Mouse (Mus musculus) thymus, adult 2 months (tissue): ENCODE measurements at regions not wholly inside any gene's neighbourhood (a gene's known extent, or its start where the extent isn't known, plus 50 kb on each side); places are given as distances from the start of the nearest gene placed in this dataset.

ENCODE experiments used
- DNase-seq: peaks from one replicate; pipeline ENCODE4 v3.0.0; 2021
- H3K27ac ChIP-seq: fragments of 200-500 bp; 2 replicates; pipeline ENCODE4 v1.5.1; 2012; ENCODE audit warnings: low read length, control low read depth; ENCODE audit not compliant: control insufficient read depth, insufficient read depth
- H3K27me3 ChIP-seq: fragments of 200-500 bp; 2 replicates; pipeline ENCODE4 v1.6.1; 2012; ENCODE audit warnings: mild to moderate bottlenecking, low read length, moderate library complexity, mixed read lengths; ENCODE audit not compliant: control insufficient read depth, insufficient read depth
- H3K36me3 ChIP-seq: fragments of 200-500 bp; 2 replicates; pipeline ENCODE4 v1.6.1; 2012; ENCODE audit warnings: mild to moderate bottlenecking, low read length, moderate library complexity; ENCODE audit not compliant: control insufficient read depth, insufficient read depth
- H3K4me1 ChIP-seq: fragments of 200-500 bp; replicated peaks from 2 replicates; pipeline ENCODE4 v1.6.1; 2012; ENCODE audit warnings: low read length; ENCODE audit not compliant: control insufficient read depth, insufficient read depth
- H3K4me3 ChIP-seq: fragments of 200-500 bp; 2 replicates; pipeline ENCODE4 v1.5.1; 2012; ENCODE audit warnings: mild to moderate bottlenecking, low read length, control low read depth, moderate library complexity; ENCODE audit not compliant: control insufficient read depth, insufficient read depth
- CTCF ChIP-seq: fragments of 200-500 bp; IDR thresholded peaks from 2 replicates; pipeline ENCODE4 v1.5.1; 2012; ENCODE audit warnings: mild to moderate bottlenecking, control low read depth, low read length, moderate library complexity, borderline replicate concordance; ENCODE audit not compliant: control insufficient read depth, poor library complexity, insufficient read depth; ENCODE audit errors: extremely low read depth
- POLR2A ChIP-seq: fragments of 200-500 bp; IDR thresholded peaks from 2 replicates; pipeline ENCODE4 v1.6.1; 2012; ENCODE audit warnings: mild to moderate bottlenecking, low read length, control low read depth, moderate library complexity; ENCODE audit not compliant: control insufficient read depth, poor library complexity, insufficient read depth; ENCODE audit errors: extremely low read depth
- WGBS: fragments of 180-500 bp; shearing (Covaris S2); methylation state at CpG from one replicate; pipeline ENCODE4 v1.1.7; 2018; 5-methylcytosine and 5-hydroxymethylcytosine counted together

DNA sequence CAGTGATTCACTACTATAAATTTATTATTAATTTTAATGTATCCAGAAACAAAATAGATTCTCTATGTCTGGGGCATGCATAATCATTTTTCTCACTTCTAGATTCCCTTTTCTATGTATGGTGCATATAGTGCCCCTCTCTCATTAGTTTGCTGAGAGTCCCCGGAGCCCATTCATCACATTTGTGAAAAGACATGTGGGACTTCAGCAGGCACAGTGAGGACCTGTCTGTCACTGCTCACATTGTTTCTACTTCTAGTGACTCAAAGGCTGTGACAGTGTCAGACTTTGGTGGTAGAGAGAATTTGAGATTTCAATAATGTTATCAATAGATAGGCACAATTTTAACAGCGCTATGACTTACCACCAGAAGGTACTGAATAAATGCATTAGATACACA, 158.7 kb downstream of the St8sia4 start:
- WGBS, result over 99% methylated on average over 2 of the region's 2 CpGs
- H3K4me3 ChIP-seq, result no peak overlapping the region
- no peaks in the 10 kb centered on the region for H3K27me3 ChIP-seq
- H3K4me1 ChIP-seq, result no peaks in the 10 kb centered on the region
- no peak for DNase-seq
- H3K36me3 ChIP-seq, result no peaks in the 10 kb centered on the region
- no peak overlapping the region for H3K27ac ChIP-seq
- no peak for TF ChIP-seq POLR2A
- TF ChIP-seq CTCF, result no peak

DNA sequence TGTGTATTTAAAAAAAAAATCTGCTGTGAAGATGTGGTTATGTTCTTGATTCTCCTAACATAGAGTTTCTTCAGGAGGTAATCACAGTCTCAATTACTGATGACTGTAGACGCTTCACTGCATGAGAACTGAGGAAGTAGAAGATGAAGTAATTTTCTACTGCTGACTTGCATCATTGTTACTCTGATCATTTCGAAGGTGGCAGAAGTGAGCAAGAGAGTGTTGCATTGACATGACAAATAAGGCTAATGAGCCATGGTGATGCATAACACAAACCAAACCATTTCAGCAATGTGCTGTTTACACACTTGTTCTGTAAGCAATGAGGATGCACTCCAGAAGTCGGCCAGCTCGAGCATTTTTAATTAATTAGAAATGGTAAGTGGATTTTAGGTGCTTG, 138.6 kb downstream of the St8sia4 start:
- no peaks in the 10 kb centered on the region for H3K36me3 ChIP-seq
- H3K4me1 ChIP-seq, result no peaks in the 10 kb centered on the region
- TF ChIP-seq POLR2A (no peak), CTCF (no peak)
- H3K27me3 ChIP-seq, result no peaks in the 10 kb centered on the region
- DNase-seq, result no peak
- 88% methylated on average over 4 of the region's 4 CpGs for WGBS
- H3K27ac ChIP-seq, result no peak overlapping the region
- H3K4me3 ChIP-seq, result no peak overlapping the region

- TF ChIP-seq POLR2A (no peak), CTCF (no peak)
- 68% methylated on average over 3 of the region's 3 CpGs for WGBS
- Histone ChIP-seq H3K27ac (no peak overlapping the region), H3K36me3 (no peaks in the 10 kb centered on the region), H3K27me3 (no peaks in the 10 kb centered on the region), H3K4me3 (no peak overlapping the region), H3K4me1 (no peaks in the 10 kb centered on the region)
- DNase-seq, result no peak
These were observed 136.4 kb downstream of the St8sia4 start for GRCm38 (mm10) chr1:95531017-95531416.
